In genomic region chr14:35773306-35773705, GRCm38 (mm10) we compare ENCODE assay signal across 24 mouse cellular contexts. TPM values are rescaled to one million over a fixed set of nuclear protein-coding genes. Genes with fewer than 3 reads are reported as not detected.
"Had no signal": no experiment of that assay in that cellular context is flagged by ENCODE, and none has a peak within 500 bp of the region (broad histone marks: within the 10 kb centered on the region; RNA-seq: fewer than 3 reads in every experiment).

No protein-coding gene starts in this region.

- H3K36me3 ChIP-seq: lung, embryonic 15.5 days; midbrain, embryonic 10.5 days; midbrain, embryonic 13.5 days; neural tube, embryonic 13.5 days; neural tube, embryonic 15.5 days; stomach, embryonic 15.5 days had no signal

- H3K9ac ChIP-seq: liver, embryonic 14.5 days; lung, embryonic 15.5 days; midbrain, embryonic 13.5 days; neural tube, embryonic 13.5 days; neural tube, embryonic 15.5 days; stomach, embryonic 15.5 days had no signal

- H3K4me2 ChIP-seq: lung, embryonic 15.5 days; midbrain, embryonic 13.5 days; neural tube, embryonic 13.5 days; neural tube, embryonic 15.5 days; stomach, embryonic 15.5 days had no signal

- H3K9me3 ChIP-seq: lung, embryonic 15.5 days; midbrain, embryonic 10.5 days; midbrain, embryonic 13.5 days; neural tube, embryonic 13.5 days; neural tube, embryonic 15.5 days; stomach, embryonic 15.5 days had no signal

- DNase-seq: lung, adult 18-20 months; lung, postnatal 10 days; lung, postnatal 4 days; right cerebral cortex, adult 18-20 months; right cerebral cortex, postnatal 25 days; right cerebral cortex, postnatal 4 days; thymus, adult 2 months; thymus, postnatal 25 days; thymus, postnatal 4 days had no signal

- H3K27ac ChIP-seq: liver, embryonic 14.5 days; lung, embryonic 15.5 days; midbrain, embryonic 10.5 days; midbrain, embryonic 13.5 days; neural tube, embryonic 13.5 days; neural tube, embryonic 15.5 days; stomach, embryonic 15.5 days; stomach, postnatal 0 days had no signal

- H3K4me3 ChIP-seq: lung, embryonic 15.5 days; midbrain, embryonic 10.5 days; midbrain, embryonic 13.5 days; myocyte; neural tube, embryonic 13.5 days; neural tube, embryonic 15.5 days; stomach, embryonic 15.5 days had no signal

- H3K4me1 ChIP-seq: lung, embryonic 15.5 days; midbrain, embryonic 10.5 days; midbrain, embryonic 13.5 days; neural tube, embryonic 13.5 days; neural tube, embryonic 15.5 days; stomach, embryonic 15.5 days had no signal

- ATAC-seq: midbrain, embryonic 13.5 days; midbrain, embryonic 16.5 days had no signal

- H3K27me3 ChIP-seq: lung, embryonic 15.5 days; midbrain, embryonic 13.5 days; neural tube, embryonic 13.5 days; neural tube, embryonic 15.5 days; stomach, embryonic 15.5 days had no signal

RNA-seq across cellular contexts. Expression of gene 4930596D02Rik, which starts 38.5 kb away (rescaled TPM):
- polyA plus RNA-seq: liver, embryonic 14.5 days; liver, embryonic 16.5 days; lung, embryonic 15.5 days; midbrain, embryonic 10.5 days; midbrain, embryonic 13.5 days; midbrain, embryonic 16.5 days; myocyte; neural tube, embryonic 11.5 days; neural tube, embryonic 13.5 days; neural tube, embryonic 15.5 days; small intestine, adult 2 months; spleen, adult 2 months; stomach, embryonic 15.5 days; stomach, postnatal 0 days; thymus, adult 2 months; urinary bladder, adult 2 months had no signal
